Mouse (Mus musculus): ENCODE measurements around the gene Stk32c.

GRCm38 (mm10) chr7:139229837-139230236 is 16.7 kb upstream of the Stk32c start:
- TF ChIP-seq POLR2A (IDR thresholded peaks at IDR 0.05; ENCODE audit: extremely low read depth, insufficient read depth, low read length) (no peak), CTCF (IDR thresholded peaks at IDR 0.05; ENCODE audit: extremely low read depth, insufficient read depth, low read length) (no peak)
